Mouse (Mus musculus) kidney, adult 9 months (tissue): ENCODE data around the gene Map1lc3b.
A peak's percentile ranks its signal among the peaks of the same experiment; 100 is the strongest.
"Not testable (repeated sequence)": the region's sequence is repeated elsewhere in the genome, so short reads cannot be mapped to it uniquely, and the experiment has no call there.

ENCODE experiments used
- DNase-seq: peaks from one replicate; pipeline ENCODE4 v3.0.0; 2022

Map1lc3b gene

DNA sequence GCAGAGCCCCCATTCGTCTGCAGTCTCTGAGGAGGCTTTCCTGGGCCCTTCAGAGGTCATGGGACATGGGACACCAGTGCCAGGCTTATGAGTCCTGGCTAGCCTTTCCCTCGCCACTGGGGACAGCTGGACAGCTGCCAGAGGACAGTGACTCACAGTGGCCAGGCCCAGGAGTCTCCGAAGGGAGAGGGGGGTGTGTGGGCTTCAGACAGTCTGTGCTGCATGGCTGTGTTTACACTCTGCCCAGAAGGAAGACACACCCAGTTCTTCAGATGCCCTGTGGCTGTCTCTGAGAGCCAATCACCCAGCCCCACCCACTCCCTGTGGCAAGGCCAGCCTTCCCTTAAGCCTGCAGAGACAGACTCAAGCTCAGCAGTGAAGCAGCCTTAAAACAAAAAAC lies 16.9 kb upstream of the Map1lc3b start:
- DNase-seq, result no peak

DNA sequence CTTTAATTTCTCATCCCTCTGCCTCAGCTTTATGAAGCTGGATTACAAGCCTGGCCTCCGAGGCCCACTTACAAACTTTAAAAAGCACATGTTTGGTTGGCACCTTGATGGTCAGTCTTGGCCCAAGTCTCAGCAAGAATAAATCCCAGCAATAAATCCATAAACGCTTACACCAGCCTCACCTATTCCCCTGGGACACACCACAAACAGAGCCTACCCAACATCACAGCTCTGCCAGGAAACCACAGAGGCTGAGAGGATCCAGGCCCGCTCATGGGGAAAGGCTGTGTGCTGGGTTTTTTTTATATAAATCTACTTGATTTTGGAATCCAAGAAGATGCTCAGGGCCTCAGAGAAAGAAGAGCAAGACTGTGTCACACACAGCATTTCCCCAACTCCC lies 14.5 kb upstream of the Map1lc3b start:
- DNase-seq, result no peak

GRCm38 (mm10) chr8:121577751-121578675 lies 12.1 kb upstream of the Map1lc3b start:
- DNase-seq, result no peak

GRCm38 (mm10) chr8:121578676-121579451 lies 11.3 kb upstream of the Map1lc3b start, which contains the start of gene Fbxo31:
TSS of gene Fbxo31 (minus strand) at chr8:121578806.
- DNase-seq, result peak; percentile 96

GRCm38 (mm10) chr8:121580465-121580864 lies 9.7 kb upstream of the Map1lc3b start:
- DNase-seq, result no peak

GRCm38 (mm10) chr8:121583653-121584052 lies 6.5 kb upstream of the Map1lc3b start:
- DNase-seq, result no peak

- no peak for DNase-seq
Measured at GRCm38 (mm10) chr8:121584730-121585129, 5.4 kb upstream of the Map1lc3b start.

DNA sequence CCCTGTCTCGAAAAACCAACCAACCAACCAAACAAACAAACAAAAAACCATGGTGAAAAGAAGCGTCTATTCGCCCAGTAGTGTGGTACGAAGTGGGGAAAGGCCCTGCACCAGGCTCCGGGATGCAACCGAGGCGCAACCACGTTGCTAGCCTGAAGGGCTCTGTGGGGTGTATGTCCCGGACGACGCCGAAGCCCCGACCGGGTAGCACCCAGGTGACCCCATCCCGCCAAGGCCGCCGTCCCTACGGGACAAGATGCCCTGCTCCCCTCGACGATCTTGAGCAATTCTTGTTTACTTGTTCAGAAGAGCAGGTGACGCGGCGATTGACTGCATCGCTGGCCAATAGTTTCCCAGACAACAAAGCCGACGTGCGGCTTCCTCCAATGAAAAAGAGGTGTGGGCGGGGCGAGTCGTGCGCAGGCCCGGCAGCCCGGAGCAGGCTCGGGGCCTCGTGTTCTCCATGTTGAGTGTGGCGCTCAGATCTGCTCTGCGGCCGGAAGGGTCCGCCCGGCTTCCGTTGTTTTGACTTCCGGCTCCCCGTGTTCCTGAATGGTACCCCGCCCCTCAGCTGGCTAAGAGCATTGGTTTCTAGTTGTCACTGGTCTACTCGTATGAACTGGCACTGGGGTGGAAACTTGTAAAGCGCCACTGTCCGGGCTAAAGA lies 4.9 kb upstream of the Map1lc3b start:
- peak; percentile 100 for DNase-seq

GRCm38 (mm10) chr8:121588750-121589149 lies 1.4 kb upstream of the Map1lc3b start:
- DNase-seq, result no peak

DNA sequence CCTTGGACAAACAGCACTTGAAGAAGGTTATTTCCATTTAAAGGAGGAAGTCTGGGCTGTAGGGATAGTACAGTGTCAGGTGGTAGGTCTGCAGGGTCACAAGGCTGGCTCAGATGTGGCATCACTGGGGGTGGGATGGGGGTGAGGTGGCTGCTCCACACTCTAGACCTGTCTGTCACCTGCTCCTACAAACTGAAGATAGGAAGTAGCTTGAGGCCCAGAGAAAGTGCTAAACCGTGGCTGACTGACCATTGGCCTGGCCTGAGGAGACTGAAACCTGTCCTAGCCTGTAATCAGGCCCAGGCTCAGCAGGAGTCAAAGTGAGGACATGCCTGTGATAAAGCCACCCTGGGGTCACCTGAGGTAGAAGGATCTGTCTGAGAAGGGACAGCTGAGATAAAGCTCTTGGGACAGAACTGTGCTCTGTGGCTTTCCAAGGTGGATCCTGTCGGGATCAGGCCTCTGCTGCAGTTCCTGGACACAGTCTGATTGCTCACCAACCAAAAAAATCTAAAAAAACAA lies 895 bp upstream of the Map1lc3b start:
- DNase-seq, result no peak

- peak; percentile 59 for DNase-seq
Measured at GRCm38 (mm10) chr8:121591178-121592066, 1.3 kb downstream of the Map1lc3b start.

GRCm38 (mm10) chr8:121593293-121593692 lies 3.1 kb downstream of the Map1lc3b start:
- DNase-seq, result no peak

DNA sequence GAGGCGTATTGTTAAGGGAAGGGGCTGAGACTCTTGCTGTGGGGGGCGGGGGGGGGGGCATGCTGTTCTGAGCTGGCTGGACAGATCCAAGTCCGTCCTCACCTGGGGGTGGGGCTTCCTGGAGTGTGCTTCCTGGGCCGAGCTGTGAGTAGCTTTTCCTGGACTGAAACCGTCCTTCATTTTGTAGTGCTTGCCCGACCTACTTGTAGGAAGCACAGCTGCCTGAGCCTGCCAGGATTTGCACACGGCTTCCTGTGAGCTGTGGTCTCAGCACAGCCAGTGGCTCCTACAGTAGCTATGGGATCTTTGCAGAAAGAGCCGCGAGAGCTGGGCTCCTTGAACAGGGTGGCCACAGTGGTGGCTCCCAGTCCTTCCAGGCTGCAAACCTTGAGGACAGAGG lies 3.8 kb downstream of the Map1lc3b start:
- peak; percentile 69 for DNase-seq

DNA sequence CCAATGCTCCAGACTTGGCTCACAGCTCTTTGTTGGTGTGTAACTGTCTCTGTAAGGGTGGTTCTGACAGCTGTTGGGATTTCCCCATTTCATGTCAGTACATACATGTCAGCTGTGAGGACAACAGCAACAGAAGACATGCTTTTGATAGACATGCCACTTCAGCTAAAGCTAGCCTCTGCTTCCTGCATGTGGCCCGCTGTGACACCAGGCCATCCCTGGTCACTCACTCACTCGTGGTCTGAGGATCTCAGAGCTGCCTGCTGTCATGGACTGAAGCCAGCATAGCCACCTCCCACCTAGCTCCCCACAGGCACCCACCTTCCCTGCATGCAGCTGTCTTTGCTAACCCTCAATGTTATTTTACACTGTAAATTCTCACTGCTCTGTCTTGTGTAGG lies 7.3 kb downstream of the Map1lc3b start:
- not testable (repeated sequence) for DNase-seq

- DNase-seq, result no peak
Measured at GRCm38 (mm10) chr8:121598190-121598589, 8.0 kb downstream of the Map1lc3b start.

- DNase-seq, result peak; percentile 92
Measured at GRCm38 (mm10) chr8:121598892-121599291, 8.7 kb downstream of the Map1lc3b start.

GRCm38 (mm10) chr8:121599842-121600241 lies 9.7 kb downstream of the Map1lc3b start:
- no peak for DNase-seq

- no peak for DNase-seq
Measured at GRCm38 (mm10) chr8:121602411-121602810, 12.2 kb downstream of the Map1lc3b start.

- peak; percentile 88 for DNase-seq
Measured at GRCm38 (mm10) chr8:121602860-121603259, 12.7 kb downstream of the Map1lc3b start.

- no peak for DNase-seq
Measured at GRCm38 (mm10) chr8:121603801-121604200, 13.6 kb downstream of the Map1lc3b start.

GRCm38 (mm10) chr8:121607661-121608060 lies 17.5 kb downstream of the Map1lc3b start:
- DNase-seq, result peak; percentile 51

- no peak for DNase-seq
Measured at GRCm38 (mm10) chr8:121609251-121609650, 19.1 kb downstream of the Map1lc3b start.
